Mouse (Mus musculus): ENCODE measurements around the gene Chmp4b.

DNA sequence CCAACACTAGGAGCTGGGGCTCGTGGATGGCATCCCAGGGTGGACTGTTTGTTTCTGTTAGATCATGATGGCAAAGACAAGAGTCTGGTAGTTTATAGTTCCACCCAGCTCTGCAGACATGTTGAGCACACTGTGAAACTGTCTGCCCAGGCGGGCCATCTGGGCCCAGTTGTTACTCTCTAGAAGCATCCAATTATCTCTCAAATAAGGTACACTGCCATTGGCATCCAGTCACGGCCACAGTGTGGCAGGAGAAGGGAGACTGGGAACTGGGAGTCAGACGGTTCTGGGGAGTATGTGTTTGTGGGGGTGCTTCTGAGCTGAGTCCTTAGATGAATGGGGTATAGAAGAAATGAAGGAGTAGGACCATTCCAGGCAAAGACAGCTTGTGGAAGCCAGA lies 18.6 kb downstream of the Chmp4b start:
- TF ChIP-seq EP300 (IDR thresholded peaks at IDR 0.05; ENCODE audit: low read depth) = no peak
- TF ChIP-seq CTCF (IDR thresholded peaks at IDR 0.05; ENCODE audit: low read depth) = no peak

Data from heart, postnatal 0 days (tissue).